Mouse (Mus musculus): Measurements from ENCODE around the gene Mvd. TPM values are rescaled to one million over a fixed set of nuclear protein-coding genes. Genes with fewer than 3 reads are reported as not detected.

Gene Mvd
- total RNA-seq, 2 experiments from 2014 or later, result 4.3 to 10.0 TPM

- ATAC-seq (replicated peaks; ENCODE audit: poor library complexity, severe bottlenecking), result no peak
These were observed 16.1 kb upstream of the Mvd start for GRCm38 (mm10) chr8:122459218-122459900.

DNA sequence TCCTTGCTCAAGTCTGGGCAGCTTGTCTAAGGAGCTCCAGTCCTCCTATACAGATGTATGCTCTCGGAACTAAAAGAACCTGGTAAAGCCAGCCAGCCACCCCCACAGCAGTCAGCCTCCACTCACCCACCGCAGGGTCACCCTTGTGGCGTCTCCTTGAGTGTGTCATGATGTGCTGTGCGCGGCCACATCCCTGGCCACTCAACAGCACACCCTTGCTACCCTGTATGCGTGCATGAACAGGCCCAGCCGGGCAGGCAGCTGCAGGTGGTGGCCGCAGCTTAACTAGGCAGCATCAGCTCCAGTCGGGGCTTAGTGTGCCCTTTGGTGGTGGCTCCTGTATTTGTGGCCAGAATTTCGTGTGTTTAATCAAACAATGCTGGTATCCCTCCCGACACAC, 13.9 kb upstream of the Mvd start:
- no peak for ATAC-seq (replicated peaks; ENCODE audit: poor library complexity, severe bottlenecking)

GRCm38 (mm10) chr8:122454409-122454808, 11.2 kb upstream of the Mvd start:
- peak; percentile 54 for ATAC-seq (replicated peaks; ENCODE audit: poor library complexity, severe bottlenecking)

GRCm38 (mm10) chr8:122452154-122452553, 8.9 kb upstream of the Mvd start:
- no peak for ATAC-seq (replicated peaks; ENCODE audit: poor library complexity, severe bottlenecking)

- no peak for ATAC-seq (replicated peaks; ENCODE audit: poor library complexity, severe bottlenecking)
These were observed 8.0 kb upstream of the Mvd start for GRCm38 (mm10) chr8:122451161-122451703.

- no peak for ATAC-seq (replicated peaks; ENCODE audit: poor library complexity, severe bottlenecking)
These were observed 2.0 kb upstream of the Mvd start for GRCm38 (mm10) chr8:122445203-122445602.

GRCm38 (mm10) chr8:122444058-122444748, 981 bp upstream of the Mvd start:
- peak; percentile 27; the same call in 1 of the 2 replicates for ATAC-seq (replicated peaks; ENCODE audit: poor library complexity, severe bottlenecking)

DNA sequence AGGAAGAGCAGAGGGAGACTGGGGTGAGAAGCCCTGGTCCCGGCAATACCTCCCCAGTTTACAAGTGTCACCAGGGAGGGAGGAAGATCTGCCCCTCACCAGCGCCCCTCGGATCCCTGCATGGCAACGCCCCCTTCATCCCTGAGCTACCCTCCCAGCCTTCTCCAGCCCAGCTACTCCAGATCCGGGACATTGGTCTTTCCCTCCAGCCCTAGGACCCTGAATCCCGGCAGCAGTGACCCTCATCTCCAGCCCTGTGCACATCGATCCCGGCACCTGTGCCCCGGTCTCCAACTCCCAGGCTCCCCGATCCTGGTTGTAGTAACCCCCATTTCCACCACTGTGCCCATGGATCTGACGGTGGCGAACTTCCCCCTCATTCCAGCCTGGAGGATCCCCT, 441 bp downstream of the Mvd start:
- ATAC-seq (replicated peaks; ENCODE audit: poor library complexity, severe bottlenecking), result no peak

GRCm38 (mm10) chr8:122442356-122442755, 866 bp downstream of the Mvd start:
- ATAC-seq (replicated peaks; ENCODE audit: poor library complexity, severe bottlenecking), result no peak

DNA sequence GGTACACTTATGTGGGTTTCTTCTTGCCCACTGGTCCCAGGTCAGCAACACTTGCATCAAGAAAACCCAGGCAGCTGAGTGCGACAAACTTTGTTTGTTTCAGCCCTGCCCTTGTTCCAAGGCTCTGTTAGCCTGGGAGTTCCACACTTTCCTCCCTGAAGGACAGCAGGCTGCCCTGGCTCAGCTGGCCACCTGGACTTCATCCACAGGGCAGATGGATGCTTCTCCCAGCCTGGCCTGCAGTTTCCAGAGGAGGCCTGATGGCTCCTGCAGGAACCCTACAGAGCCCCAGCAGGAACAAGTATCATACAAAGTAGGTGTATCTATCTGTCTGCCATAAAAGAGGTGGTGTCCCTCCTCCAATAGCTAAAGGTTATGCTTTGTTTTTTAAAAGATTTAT, 1.9 kb downstream of the Mvd start:
- no peak for ATAC-seq (replicated peaks; ENCODE audit: poor library complexity, severe bottlenecking)

- ATAC-seq (replicated peaks; ENCODE audit: poor library complexity, severe bottlenecking), result no peak
These were observed 3.9 kb downstream of the Mvd start for GRCm38 (mm10) chr8:122439336-122439735.

DNA sequence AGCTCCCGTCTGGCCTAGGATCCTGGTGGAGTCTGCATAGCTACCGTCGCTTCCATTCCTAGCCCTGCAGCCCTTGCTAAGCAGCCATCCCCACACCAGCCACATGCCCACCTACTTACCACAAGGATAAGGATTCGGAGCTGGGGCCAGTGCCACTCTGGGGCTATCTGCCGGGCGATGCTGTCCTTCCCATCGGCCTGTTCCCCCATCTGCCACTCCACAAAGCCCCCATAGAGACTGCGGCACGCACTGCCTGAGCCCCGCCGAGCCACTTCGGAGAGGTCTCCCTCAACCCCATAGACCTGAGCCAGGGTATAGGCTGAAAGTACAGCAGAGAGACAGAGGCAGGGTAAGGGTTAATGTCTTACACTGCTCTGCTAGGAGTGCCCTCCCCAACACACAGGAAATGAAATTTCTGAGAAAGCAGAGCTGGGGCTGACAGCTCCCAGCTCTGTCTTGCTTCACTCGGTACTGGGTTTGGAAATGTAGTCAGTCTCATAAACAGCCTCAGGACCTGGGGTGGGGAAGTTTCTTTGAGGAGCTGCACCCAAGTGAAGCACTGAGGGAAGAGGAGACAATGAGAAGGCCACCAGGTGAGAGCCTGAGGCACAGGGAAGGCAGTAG, 5.4 kb downstream of the Mvd start:
- ATAC-seq (replicated peaks; ENCODE audit: poor library complexity, severe bottlenecking), result peak; percentile 70

- ATAC-seq (replicated peaks; ENCODE audit: poor library complexity, severe bottlenecking), result 0 out of 2 replicates have a peak, but pooled peaks have one; percentile 6
These were observed 6.6 kb downstream of the Mvd start for GRCm38 (mm10) chr8:122436586-122437125.

DNA sequence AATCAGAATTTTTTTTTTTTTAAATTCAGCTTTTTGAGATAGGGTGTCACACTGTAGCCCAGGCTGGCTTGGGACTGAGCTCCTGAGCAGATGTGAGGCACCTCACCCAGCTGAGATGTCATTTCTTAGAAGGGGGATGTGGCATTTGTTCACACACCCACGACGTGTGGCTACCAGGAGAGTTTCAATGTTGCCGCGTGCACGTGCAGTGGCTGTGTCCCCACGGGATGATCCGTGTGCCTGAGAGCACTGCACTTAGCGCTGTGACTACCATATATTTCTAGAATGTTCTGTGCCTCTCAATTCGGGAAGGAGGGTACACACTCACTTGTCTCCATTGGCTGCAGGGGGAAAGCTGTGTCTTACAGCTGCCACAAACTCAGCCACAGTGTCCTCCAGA, 7.1 kb downstream of the Mvd start:
- ATAC-seq (replicated peaks; ENCODE audit: poor library complexity, severe bottlenecking), result no peak

GRCm38 (mm10) chr8:122435375-122435774, 7.8 kb downstream of the Mvd start:
- no peak for ATAC-seq (replicated peaks; ENCODE audit: poor library complexity, severe bottlenecking)

GRCm38 (mm10) chr8:122433269-122433905, 9.8 kb downstream of the Mvd start:
- ATAC-seq (replicated peaks; ENCODE audit: poor library complexity, severe bottlenecking), result peak; percentile 20

- ATAC-seq (replicated peaks; ENCODE audit: poor library complexity, severe bottlenecking), result peak; percentile 54
These were observed 10.6 kb downstream of the Mvd start, which contains the start of gene Cyba for GRCm38 (mm10) chr8:122432443-122433268. Gene Cyba, minus strand, starts transcription at chr8:122432930.

- ATAC-seq (replicated peaks; ENCODE audit: poor library complexity, severe bottlenecking), result no peak; the same call in 1 of the 2 replicates
These were observed 11.4 kb downstream of the Mvd start for GRCm38 (mm10) chr8:122431694-122432442.

GRCm38 (mm10) chr8:122430646-122431045, 12.6 kb downstream of the Mvd start:
- ATAC-seq (replicated peaks; ENCODE audit: poor library complexity, severe bottlenecking), result no peak

All from granulocyte monocyte progenitor cell, adult 5-6 weeks (primary cell).